ENCODE assay signal across 16 mouse cellular contexts in genomic region chr9:17668260-17668659, GRCm38 (mm10).
"Had no signal": no experiment of that assay in that cellular context is flagged by ENCODE, and none has a peak within 500 bp of the region (broad histone marks: within the 10 kb centered on the region; RNA-seq: fewer than 3 reads in every experiment).

No protein-coding gene starts in this region.

- H3K4me2 ChIP-seq: neural tube, embryonic 12.5 days; neural tube, embryonic 13.5 days; neural tube, embryonic 15.5 days; stomach, embryonic 15.5 days had no signal

- H3K4me1 ChIP-seq: neural tube, embryonic 12.5 days; neural tube, embryonic 13.5 days; neural tube, embryonic 15.5 days; stomach, embryonic 15.5 days had no signal

- H3K9ac ChIP-seq: neural tube, embryonic 12.5 days; neural tube, embryonic 13.5 days; neural tube, embryonic 15.5 days; stomach, embryonic 15.5 days had no signal

- H3K4me3 ChIP-seq: neural tube, embryonic 12.5 days; neural tube, embryonic 13.5 days; neural tube, embryonic 15.5 days; stomach, embryonic 15.5 days had no signal

- H3K9me3 ChIP-seq: neural tube, embryonic 12.5 days; neural tube, embryonic 13.5 days; neural tube, embryonic 15.5 days; stomach, embryonic 15.5 days had no signal

- DNase-seq: retina, postnatal 1 day; right cerebral cortex, adult 18-20 months; right cerebral cortex, postnatal 14 days; right cerebral cortex, postnatal 25 days; right cerebral cortex, postnatal 4 days; spleen, adult 18-20 months; thymus, adult 18-20 months; thymus, adult 2 months; thymus, postnatal 14 days; thymus, postnatal 25 days; thymus, postnatal 36 days; thymus, postnatal 4 days had no signal

- H3K36me3 ChIP-seq: neural tube, embryonic 12.5 days; neural tube, embryonic 13.5 days; neural tube, embryonic 15.5 days; stomach, embryonic 15.5 days had no signal

- H3K27me3 ChIP-seq: neural tube, embryonic 12.5 days; neural tube, embryonic 13.5 days; neural tube, embryonic 15.5 days; stomach, embryonic 15.5 days had no signal

- H3K27ac ChIP-seq: neural tube, embryonic 12.5 days; neural tube, embryonic 13.5 days; neural tube, embryonic 15.5 days; stomach, embryonic 15.5 days had no signal
